Mouse (Mus musculus) lung, postnatal 0 days (tissue): ENCODE measurements at regions not wholly inside any gene's neighbourhood (a gene's known extent, or its start where the extent isn't known, plus 50 kb on each side); places are given as distances from the start of the nearest gene placed in this dataset.
A peak's percentile ranks its signal among the peaks of the same experiment; 100 is the strongest.

ENCODE experiments used
- ATAC-seq: fragments of 200-750 bp; cut with Nextera tagmentation; 2 replicates; pipeline ENCODE4 v1.8.0; 2017; ENCODE audit warnings: moderate library complexity
- DNase-seq: peaks from one replicate; pipeline ENCODE4 v3.0.0-alpha.2; 2016; ENCODE audit warnings: low spot score
- H3K27ac ChIP-seq: fragments of 300-500 bp; sonication (generic); 2 replicates; pipeline ENCODE4 v1.5.1; 2014; ENCODE audit warnings: antibody characterized with exemption, mild to moderate bottlenecking, low read length, mixed read lengths
- H3K27me3 ChIP-seq: fragments of 300-500 bp; sonication (generic); replicated peaks from 2 replicates; pipeline ENCODE4 v1.6.1; 2014; ENCODE audit warnings: low read length, mixed read lengths; ENCODE audit not compliant: insufficient read depth
- H3K36me3 ChIP-seq: fragments of 300-500 bp; sonication (generic); 2 replicates; pipeline ENCODE4 v1.6.1; 2014; ENCODE audit warnings: low read length, mixed read lengths; ENCODE audit not compliant: insufficient read depth
- H3K4me1 ChIP-seq: fragments of 300-500 bp; sonication (generic); 2 replicates; pipeline ENCODE4 v1.6.1; 2014; ENCODE audit warnings: antibody characterized with exemption, low read depth, low read length, mixed read lengths; ENCODE audit not compliant: insufficient read depth
- H3K4me2 ChIP-seq: fragments of 300-500 bp; sonication (generic); replicated peaks from 2 replicates; pipeline ENCODE4 v1.6.1; 2014; ENCODE audit warnings: low read depth, mild to moderate bottlenecking, low read length, moderate library complexity, mixed read lengths
- H3K4me3 ChIP-seq: fragments of 300-500 bp; sonication (generic); 2 replicates; pipeline ENCODE4 v1.5.1; 2014; ENCODE audit warnings: low read depth, low read length
- H3K9ac ChIP-seq: fragments of 300-500 bp; sonication (generic); replicated peaks from 2 replicates; pipeline ENCODE4 v1.6.1; 2014; ENCODE audit warnings: low read depth, mild to moderate bottlenecking
- H3K9me3 ChIP-seq: fragments of 300-500 bp; sonication (generic); 2 replicates; pipeline ENCODE4 v1.6.1; 2016; ENCODE audit warnings: low read length, mixed read lengths
- CTCF ChIP-seq: IDR thresholded peaks from 2 replicates; pipeline ENCODE4 v1.5.1; 2016; ENCODE audit warnings: antibody characterized with exemption, mild to moderate bottlenecking
- EP300 ChIP-seq: IDR thresholded peaks from 2 replicates; pipeline ENCODE4 v1.6.1; 2016; ENCODE audit warnings: antibody characterized with exemption, mild to moderate bottlenecking, control low read depth
- WGBS: fragments of 180-500 bp; shearing (Covaris S2); extraction: QIAGEN DNeasy Blood & Tissue Kit; methylation state at CpG from one replicate; pipeline ENCODE4 v1.1.7; 2014; 5-methylcytosine and 5-hydroxymethylcytosine counted together

- Histone ChIP-seq H3K36me3 (no peaks in the 10 kb centered on the region), H3K27ac (no peak overlapping the region), H3K4me2 (no peak overlapping the region), H3K9ac (no peak overlapping the region), H3K9me3 (no peaks in the 10 kb centered on the region), H3K4me3 (no peak overlapping the region), H3K4me1 (no peaks in the 10 kb centered on the region), H3K27me3 (no peaks in the 10 kb centered on the region)
- 11% methylated on average over 3 of the region's 3 CpGs for WGBS
- TF ChIP-seq EP300, result no peak
- no peak for TF ChIP-seq CTCF
- ATAC-seq, result no peak
- no peak for DNase-seq
These were observed 2634.2 kb downstream of the 9330182O14Rik start for GRCm38 (mm10) chr15:42768396-42768795.

GRCm38 (mm10) chr15:42779903-42780302 is 2645.7 kb downstream of the 9330182O14Rik start:
- no peak overlapping the region for H3K4me2 ChIP-seq
- H3K27ac ChIP-seq, result no peak overlapping the region
- H3K4me1 ChIP-seq, result no peaks in the 10 kb centered on the region
- no peak overlapping the region for H3K4me3 ChIP-seq
- TF ChIP-seq CTCF, result no peak
- no peak for TF ChIP-seq EP300
- DNase-seq (no peak), ATAC-seq (no peak)
- no peaks in the 10 kb centered on the region for H3K27me3 ChIP-seq
- H3K9me3 ChIP-seq, result no peaks in the 10 kb centered on the region
- no peak overlapping the region for H3K9ac ChIP-seq
- no peaks in the 10 kb centered on the region for H3K36me3 ChIP-seq

GRCm38 (mm10) chr15:42801217-42801616 is 2667.1 kb downstream of the 9330182O14Rik start:
- WGBS, result 83% methylated on average over 1 of the region's 1 CpGs
- TF ChIP-seq CTCF (no peak), EP300 (no peak)
- no peaks in the 10 kb centered on the region for H3K36me3 ChIP-seq
- H3K4me2 ChIP-seq, result no peak overlapping the region
- no peaks in the 10 kb centered on the region for H3K9me3 ChIP-seq
- no peak overlapping the region for H3K27ac ChIP-seq
- no peaks in the 10 kb centered on the region for H3K4me1 ChIP-seq
- ATAC-seq, result no peak
- no peak overlapping the region for H3K9ac ChIP-seq
- H3K4me3 ChIP-seq, result no peak overlapping the region
- H3K27me3 ChIP-seq, result no peaks in the 10 kb centered on the region
- no peak for DNase-seq

- no peak overlapping the region for H3K27ac ChIP-seq
- no peaks in the 10 kb centered on the region for H3K27me3 ChIP-seq
- no peaks in the 10 kb centered on the region for H3K4me1 ChIP-seq
- H3K36me3 ChIP-seq, result no peaks in the 10 kb centered on the region
- no peak for ATAC-seq
- no peak overlapping the region for H3K4me2 ChIP-seq
- peak; percentile 57 for DNase-seq
- no peak overlapping the region for H3K4me3 ChIP-seq
- H3K9ac ChIP-seq, result no peak overlapping the region
- TF ChIP-seq CTCF, result no peak
- no peak for TF ChIP-seq EP300
- H3K9me3 ChIP-seq, result no peaks in the 10 kb centered on the region
- 39% methylated on average over 1 of the region's 1 CpGs for WGBS
These were observed 2676.8 kb downstream of the 9330182O14Rik start for GRCm38 (mm10) chr15:42810871-42811490.

- no peaks in the 10 kb centered on the region for H3K9me3 ChIP-seq
- 70% methylated on average over 4 of the region's 4 CpGs for WGBS
- TF ChIP-seq CTCF, result no peak
- TF ChIP-seq EP300, result no peak
These were observed 2681.0 kb downstream of the 9330182O14Rik start for GRCm38 (mm10) chr15:42815026-42815724.

GRCm38 (mm10) chr15:42838839-42839238 is 2704.7 kb downstream of the 9330182O14Rik start:
- WGBS, result 68% methylated on average over 1 of the region's 1 CpGs
- TF ChIP-seq EP300 (no peak), CTCF (no peak)
- H3K9me3 ChIP-seq, result no peaks in the 10 kb centered on the region
- no peak overlapping the region for H3K9ac ChIP-seq
- H3K4me1 ChIP-seq, result no peaks in the 10 kb centered on the region
- H3K27me3 ChIP-seq, result no peaks in the 10 kb centered on the region
- DNase-seq, result no peak
- no peak for ATAC-seq
- no peak overlapping the region for H3K4me2 ChIP-seq
- H3K27ac ChIP-seq, result no peak overlapping the region
- H3K36me3 ChIP-seq, result no peaks in the 10 kb centered on the region
- no peak overlapping the region for H3K4me3 ChIP-seq

More at GRCm38 (mm10) chr15:42815026-42815724, 2681.0 kb downstream of the 9330182O14Rik start:
- Histone ChIP-seq H3K4me3 (no peak overlapping the region), H3K4me2 (no peak overlapping the region), H3K9ac (no peak overlapping the region), H3K4me1 (no peaks in the 10 kb centered on the region), H3K36me3 (no peaks in the 10 kb centered on the region), H3K27me3 (no peaks in the 10 kb centered on the region), H3K27ac (no peak overlapping the region)
- ATAC-seq (no peak), DNase-seq (no peak)
